In genomic region chr12:86076321-86076901, GRCm38 (mm10) we compare ENCODE assay signal across 8 mouse cellular contexts. TPM values are rescaled to one million over a fixed set of nuclear protein-coding genes. Genes with fewer than 3 reads are reported as not detected.
A peak's percentile ranks its signal among the peaks of the same experiment; 100 is the strongest.
DNase-seq lines count a peak whose midpoint lies in the region; ATAC-seq lines count a peak whose summit lies in the region.

No protein-coding gene starts in this region.

- peak overlapping the region; percentile 9; the same call in 1 of the 2 replicates for H3K4me3 ChIP-seq in forebrain, embryonic 11.5 days (ENCODE audit: low read depth, low read length)
- 0 out of 2 replicates have a peak overlapping the region, but pooled peaks have one; percentile 11 for H3K4me3 ChIP-seq in hindbrain, embryonic 14.5 days (replicated peaks; ENCODE audit: low read length)
- peak overlapping the region; percentile 55 for H3K4me3 ChIP-seq in limb, embryonic 11.5 days (ENCODE audit: low read depth, low read length)
- H3K4me3 ChIP-seq in midbrain, embryonic 15.5 days = 0 out of 2 replicates have a peak overlapping the region, but pooled peaks have one; percentile 8

- peak; percentile 58 for DNase-seq in 3134 (ENCODE audit: extremely low read depth, insufficient read length, low spot score)
- peak; percentile 78 for DNase-seq in brain, adult 2 months (ENCODE audit: low read depth, low spot score)
- DNase-seq in forebrain, embryonic 11.5 days (ENCODE audit: low spot score) = no peak
- DNase-seq in hindbrain, embryonic 14.5 days (ENCODE audit: low spot score) = peak; percentile 32
- peak; percentile 58 for DNase-seq in limb, embryonic 11.5 days (ENCODE audit: low spot score)
- DNase-seq in spleen, postnatal 14 days (ENCODE audit: low spot score in 2 of 2) = no peak

- 10% methylated on average over 13 of the region's 13 CpGs for WGBS in forebrain, embryonic 11.5 days
- 10% methylated on average over 13 of the region's 13 CpGs for WGBS in hindbrain, embryonic 14.5 days
- 7% methylated on average over 13 of the region's 13 CpGs for WGBS in limb, embryonic 11.5 days
- WGBS in midbrain, embryonic 15.5 days = 7% methylated on average over 13 of the region's 13 CpGs

- no peak overlapping the region for H3K27ac ChIP-seq in forebrain, embryonic 11.5 days (ENCODE audit: low read depth, low read length)
- no peak overlapping the region for H3K27ac ChIP-seq in hindbrain, embryonic 14.5 days
- H3K27ac ChIP-seq in limb, embryonic 11.5 days (replicated peaks; ENCODE audit: low read depth, low read length) = no peak overlapping the region
- H3K27ac ChIP-seq in midbrain, embryonic 15.5 days = no peak overlapping the region

- H3K4me1 ChIP-seq in forebrain, embryonic 11.5 days (replicated peaks; ENCODE audit: control insufficient read depth, insufficient read depth, low read length) = peaks cover 12% of the 10 kb centered on the region; the same call in 1 of the 2 replicates
- peaks cover 27% of the 10 kb centered on the region for H3K4me1 ChIP-seq in hindbrain, embryonic 14.5 days (replicated peaks; ENCODE audit: control insufficient read depth, insufficient read depth, low read length)
- peaks cover 25% of the 10 kb centered on the region for H3K4me1 ChIP-seq in limb, embryonic 11.5 days (ENCODE audit: control insufficient read depth, insufficient read depth, low read length)
- H3K4me1 ChIP-seq in midbrain, embryonic 15.5 days = peaks cover 30% of the 10 kb centered on the region

- H3K4me2 ChIP-seq in forebrain, embryonic 11.5 days (ENCODE audit: low read depth, low read length, severe bottlenecking) = peak overlapping the region; percentile 27; the same call in 1 of the 2 replicates
- peak overlapping the region; percentile 96 for H3K4me2 ChIP-seq in hindbrain, embryonic 14.5 days (replicated peaks)
- H3K4me2 ChIP-seq in limb, embryonic 11.5 days (ENCODE audit: low read depth, severe bottlenecking) = peak overlapping the region; percentile 85
- peak overlapping the region; percentile 94 for H3K4me2 ChIP-seq in midbrain, embryonic 15.5 days

- no peaks in the 10 kb centered on the region for H3K9me3 ChIP-seq in forebrain, embryonic 11.5 days (ENCODE audit: control insufficient read depth, low read length)
- no peaks in the 10 kb centered on the region for H3K9me3 ChIP-seq in hindbrain, embryonic 14.5 days (ENCODE audit: control insufficient read depth, low read length)
- H3K9me3 ChIP-seq in limb, embryonic 11.5 days (ENCODE audit: control insufficient read depth, low read length) = peaks cover 4% of the 10 kb centered on the region
- no peaks in the 10 kb centered on the region for H3K9me3 ChIP-seq in midbrain, embryonic 15.5 days

- H3K9ac ChIP-seq in forebrain, embryonic 11.5 days (ENCODE audit: low read length) = peak overlapping the region; percentile 0; the same call in 1 of the 2 replicates
- peak overlapping the region; percentile 38; the same call in 1 of the 2 replicates for H3K9ac ChIP-seq in hindbrain, embryonic 14.5 days
- H3K9ac ChIP-seq in limb, embryonic 11.5 days (ENCODE audit: low read length) = peak overlapping the region; percentile 46
- H3K9ac ChIP-seq in midbrain, embryonic 15.5 days = no peak overlapping the region

- no peaks in the 10 kb centered on the region for H3K36me3 ChIP-seq in forebrain, embryonic 11.5 days (ENCODE audit: control insufficient read depth, insufficient read depth, low read length)
- no peaks in the 10 kb centered on the region for H3K36me3 ChIP-seq in hindbrain, embryonic 14.5 days (replicated peaks; ENCODE audit: control insufficient read depth, insufficient read depth)
- H3K36me3 ChIP-seq in limb, embryonic 11.5 days (ENCODE audit: control insufficient read depth, insufficient read depth, low read length) = no peaks in the 10 kb centered on the region
- H3K36me3 ChIP-seq in midbrain, embryonic 15.5 days (replicated peaks) = no peaks in the 10 kb centered on the region

- ATAC-seq in forebrain, embryonic 11.5 days (replicated peaks; ENCODE audit: low FRiP score) = no peak
- no peak for ATAC-seq in hindbrain, embryonic 14.5 days (ENCODE audit: low FRiP score)
- ATAC-seq in limb, embryonic 11.5 days (ENCODE audit: insufficient number of reproducible peaks, low FRiP score, low TSS enrichment, low read depth) = no peak
- no peak for ATAC-seq in midbrain, embryonic 15.5 days (replicated peaks)
- no peak for ATAC-seq in CD4-positive, CD25-positive, alpha-beta regulatory T cell, adult 4 months

- H3K27me3 ChIP-seq in forebrain, embryonic 11.5 days (ENCODE audit: control insufficient read depth, insufficient read depth, low read length) = peaks cover 7% of the 10 kb centered on the region
- no peaks in the 10 kb centered on the region for H3K27me3 ChIP-seq in hindbrain, embryonic 14.5 days (ENCODE audit: control insufficient read depth, insufficient read depth, low read length)
- H3K27me3 ChIP-seq in limb, embryonic 11.5 days (ENCODE audit: control insufficient read depth, insufficient read depth, low read length) = no peaks in the 10 kb centered on the region
- peaks cover 27% of the 10 kb centered on the region for H3K27me3 ChIP-seq in midbrain, embryonic 15.5 days (replicated peaks)

RNA-seq across cellular contexts. Expression of gene Tgfb3, which starts 2.4 kb away (rescaled TPM):
- polyA plus RNA-seq in forebrain, embryonic 11.5 days (2014; fragmentation: Nextera tagmentation; extraction: Ambion mirVana) = 5.1 and 5.7 TPM in 2 replicates
- polyA plus RNA-seq in hindbrain, embryonic 14.5 days (2014; fragmentation: Nextera tagmentation; extraction: Ambion mirVana) = 3.6 and 4.0 TPM in 2 replicates
- polyA plus RNA-seq in limb, embryonic 11.5 days (2014; fragmentation: Nextera tagmentation; extraction: Ambion mirVana) = 20.3 and 20.8 TPM in 2 replicates
- 3.5 and 4.7 TPM in 2 replicates for polyA plus RNA-seq in midbrain, embryonic 15.5 days (2015; fragmentation: Nextera tagmentation; extraction: Ambion mirVana)
- under 1 TPM; 0.52 TPM for polyA plus RNA-seq in CD4-positive, CD25-positive, alpha-beta regulatory T cell, adult 4 months (2017; shearing (Covaris generic))

RNA-seq across cellular contexts. Expression of gene Ift43, which starts 5.9 kb away (rescaled TPM):
- 80.9 and 89.3 TPM in 2 replicates for polyA plus RNA-seq in forebrain, embryonic 11.5 days (2014; fragmentation: Nextera tagmentation; extraction: Ambion mirVana)
- 38.2 and 53.2 TPM in 2 replicates for polyA plus RNA-seq in hindbrain, embryonic 14.5 days (2014; fragmentation: Nextera tagmentation; extraction: Ambion mirVana)
- polyA plus RNA-seq in limb, embryonic 11.5 days (2014; fragmentation: Nextera tagmentation; extraction: Ambion mirVana) = 72.4 and 81.3 TPM in 2 replicates
- polyA plus RNA-seq in midbrain, embryonic 15.5 days (2015; fragmentation: Nextera tagmentation; extraction: Ambion mirVana) = 47.3 and 47.9 TPM in 2 replicates
- 1 to 10 TPM; 4.0 to 4.7 TPM for polyA plus RNA-seq in CD4-positive, CD25-positive, alpha-beta regulatory T cell, adult 4 months (2017; shearing (Covaris generic))

Comparison
In these comparisons a context has a peak if more than half of its experiments do, and no peak if none do; other contexts are left out.
1. DNase-seq: peak in 3134 (single experiment), brain, adult 2 months (single experiment), hindbrain, embryonic 14.5 days (single experiment) and limb, embryonic 11.5 days (single experiment); none in forebrain, embryonic 11.5 days (single experiment) and spleen, postnatal 14 days (0 of 2).
2. H3K4me2 ChIP-seq: peak in every context shown above with its lines; median percentile 96 in hindbrain, embryonic 14.5 days; 94 in midbrain, embryonic 15.5 days; 85 in limb, embryonic 11.5 days; 27 in forebrain, embryonic 11.5 days.
3. Peak in every context shown above with its lines, with median percentiles within 50 percentile points of each other: H3K4me3 ChIP-seq.